Mouse (Mus musculus) intestine, embryonic 16.5 days (tissue): ENCODE results near the gene Hoxd3. TPM values are rescaled to one million over a fixed set of nuclear protein-coding genes. Genes with fewer than 3 reads are reported as not detected.

Experiments
- ATAC-seq: fragments of 200-750 bp; cut with Nextera tagmentation; 2 replicates; pipeline ENCODE4 v1.8.0; 2017; ENCODE audit warnings: moderate TSS enrichment, moderate library complexity
- H3K27ac ChIP-seq: fragments of 300-500 bp; sonication (generic); 2 replicates; pipeline ENCODE4 v1.5.1; 2014; ENCODE audit warnings: mild to moderate bottlenecking, low read length
- H3K27me3 ChIP-seq: fragments of 300-500 bp; sonication (generic); replicated peaks from 2 replicates; pipeline ENCODE4 v1.6.1; 2014; ENCODE audit warnings: low read length, control low read depth, mixed read lengths; ENCODE audit not compliant: control insufficient read depth, insufficient read depth
- H3K36me3 ChIP-seq: fragments of 300-500 bp; sonication (generic); 2 replicates; pipeline ENCODE4 v1.6.1; 2014; ENCODE audit warnings: low read length, control low read depth; ENCODE audit not compliant: control insufficient read depth, insufficient read depth
- H3K4me1 ChIP-seq: fragments of 300-500 bp; sonication (generic); 2 replicates; pipeline ENCODE4 v1.6.1; 2014; ENCODE audit warnings: low read length, control low read depth, mixed read lengths; ENCODE audit not compliant: control insufficient read depth, insufficient read depth
- H3K4me2 ChIP-seq: fragments of 300-500 bp; sonication (generic); 2 replicates; pipeline ENCODE4 v1.6.1; 2014; ENCODE audit warnings: low read depth, low read length, control low read depth
- H3K4me3 ChIP-seq: fragments of 300-500 bp; sonication (generic); 2 replicates; pipeline ENCODE4 v1.5.1; 2014; ENCODE audit warnings: mild to moderate bottlenecking, low read length
- H3K9ac ChIP-seq: fragments of 300-500 bp; sonication (generic); 2 replicates; pipeline ENCODE4 v1.6.1; 2014; ENCODE audit warnings: low read depth, low read length
- H3K9me3 ChIP-seq: fragments of 300-500 bp; sonication (generic); 2 replicates; pipeline ENCODE4 v1.6.1; 2016; ENCODE audit warnings: low read length, control low read depth; ENCODE audit not compliant: control insufficient read depth
- WGBS: fragments of 180-500 bp; shearing (Covaris S2); extraction: QIAGEN DNeasy Blood & Tissue Kit; methylation state at CpG from one replicate; pipeline ENCODE4 v1.1.7; 2014; 5-methylcytosine and 5-hydroxymethylcytosine counted together
- polyA plus RNA-seq: library from polyadenylated mRNA; unstranded; fragments of >200 nt; fragmentation: Nextera tagmentation; extraction: Ambion mirVana; gene quantifications from 2 replicates; pipeline ENCODE4 v1.2.1, GENCODE M21; 2015

Gene Hoxd3
- polyA plus RNA-seq, 1 experiment from 2014 or later, result 15.1 TPM

- Histone ChIP-seq H3K4me2 (peak within 1 kb of the TSS; percentile 67), H3K36me3 (no peaks in the 10 kb centered on the region), H3K9ac (peak within 1 kb of the TSS; percentile 62), H3K4me1 (peaks cover 4% of the 10 kb centered on the region; the same call in 1 of the 2 replicates), H3K27me3 (peaks cover 88% of the 10 kb centered on the region), H3K4me3 (peak within 1 kb of the TSS; percentile 48), H3K27ac (peak within 1 kb of the TSS; percentile 37; the same call in 1 of the 2 replicates), H3K9me3 (no peaks in the 10 kb centered on the region)
- WGBS, result under 1% methylated on average over 43 of the region's 43 CpGs
- peak; percentile 62 for ATAC-seq
Measured at GRCm38 (mm10) chr2:74697567-74698121, 14.1 kb upstream of the Hoxd3 start, which contains the start of gene Hoxd9. Gene Hoxd9, plus strand, starts transcription at chr2:74697727.

GRCm38 (mm10) chr2:74698201-74699052 lies 13.3 kb upstream of the Hoxd3 start:
- Histone ChIP-seq H3K9ac (peak overlapping the region; percentile 62), H3K36me3 (no peaks in the 10 kb centered on the region), H3K4me1 (peaks cover 4% of the 10 kb centered on the region; the same call in 1 of the 2 replicates), H3K27ac (no peak overlapping the region), H3K4me2 (peak overlapping the region; percentile 67), H3K4me3 (peak overlapping the region; percentile 48), H3K9me3 (no peaks in the 10 kb centered on the region), H3K27me3 (peaks cover 86% of the 10 kb centered on the region)
- peak; percentile 49; the same call in 1 of the 2 replicates for ATAC-seq
- under 1% methylated on average over 78 of the region's 86 CpGs for WGBS

GRCm38 (mm10) chr2:74699053-74699430 lies 12.7 kb upstream of the Hoxd3 start:
- no peak for ATAC-seq
- H3K27ac ChIP-seq, result no peak overlapping the region
- no peaks in the 10 kb centered on the region for H3K36me3 ChIP-seq
- H3K4me1 ChIP-seq, result peaks cover 4% of the 10 kb centered on the region; the same call in 1 of the 2 replicates
- peak overlapping the region; percentile 48 for H3K4me3 ChIP-seq
- H3K27me3 ChIP-seq, result peaks cover 86% of the 10 kb centered on the region
- H3K9me3 ChIP-seq, result no peaks in the 10 kb centered on the region
- peak overlapping the region; percentile 67 for H3K4me2 ChIP-seq
- 3% methylated on average over 17 of the region's 17 CpGs for WGBS
- H3K9ac ChIP-seq, result peak overlapping the region; percentile 62

- peaks cover 87% of the 10 kb centered on the region for H3K27me3 ChIP-seq
- no peaks in the 10 kb centered on the region for H3K36me3 ChIP-seq
- WGBS, result 10% methylated on average over 23 of the region's 23 CpGs
- 0 out of 2 replicates have a peak overlapping the region, but pooled peaks have one; percentile 12 for H3K4me2 ChIP-seq
- no peak overlapping the region for H3K27ac ChIP-seq
- no peak for ATAC-seq
- H3K9me3 ChIP-seq, result no peaks in the 10 kb centered on the region
- H3K4me3 ChIP-seq, result no peak overlapping the region
- peak overlapping the region; percentile 12; the same call in 1 of the 2 replicates for H3K9ac ChIP-seq
- peaks cover 8% of the 10 kb centered on the region for H3K4me1 ChIP-seq
Measured at GRCm38 (mm10) chr2:74699664-74700545, 11.8 kb upstream of the Hoxd3 start.

- Histone ChIP-seq H3K9me3 (no peaks in the 10 kb centered on the region), H3K36me3 (no peaks in the 10 kb centered on the region), H3K9ac (peak overlapping the region; percentile 12; the same call in 1 of the 2 replicates), H3K4me3 (no peak overlapping the region), H3K27ac (no peak overlapping the region), H3K27me3 (peaks cover 85% of the 10 kb centered on the region), H3K4me1 (peaks cover 11% of the 10 kb centered on the region), H3K4me2 (no peak overlapping the region)
- no peak for ATAC-seq
- 15% methylated on average over 22 of the region's 22 CpGs for WGBS
Measured at GRCm38 (mm10) chr2:74700546-74701112, 11.1 kb upstream of the Hoxd3 start.

GRCm38 (mm10) chr2:74701949-74702819 lies 9.5 kb upstream of the Hoxd3 start:
- Histone ChIP-seq H3K27me3 (peaks cover 82% of the 10 kb centered on the region), H3K9ac (no peak overlapping the region), H3K4me3 (no peak overlapping the region), H3K36me3 (no peaks in the 10 kb centered on the region), H3K4me1 (peaks cover 11% of the 10 kb centered on the region), H3K9me3 (no peaks in the 10 kb centered on the region), H3K4me2 (no peak overlapping the region), H3K27ac (no peak overlapping the region)
- no peak for ATAC-seq
- WGBS, result 14% methylated on average over 17 of the region's 17 CpGs

GRCm38 (mm10) chr2:74702820-74703219 lies 8.9 kb upstream of the Hoxd3 start:
- no peak for ATAC-seq

GRCm38 (mm10) chr2:74703317-74703716 lies 8.4 kb upstream of the Hoxd3 start:
- Histone ChIP-seq H3K4me1 (peaks cover 9% of the 10 kb centered on the region), H3K9ac (no peak overlapping the region), H3K27ac (no peak overlapping the region), H3K27me3 (peaks cover 78% of the 10 kb centered on the region), H3K4me3 (no peak overlapping the region), H3K9me3 (no peaks in the 10 kb centered on the region), H3K4me2 (peak overlapping the region; percentile 75; the same call in 1 of the 2 replicates), H3K36me3 (no peaks in the 10 kb centered on the region)
- 24% methylated on average over 10 of the region's 10 CpGs for WGBS
- no peak for ATAC-seq

More at GRCm38 (mm10) chr2:74702820-74703219, 8.9 kb upstream of the Hoxd3 start:
- H3K4me1 ChIP-seq, result peaks cover 11% of the 10 kb centered on the region
- H3K9ac ChIP-seq, result no peak overlapping the region
- peaks cover 82% of the 10 kb centered on the region for H3K27me3 ChIP-seq
- H3K4me2 ChIP-seq, result no peak overlapping the region
- no peaks in the 10 kb centered on the region for H3K36me3 ChIP-seq
- no peak overlapping the region for H3K4me3 ChIP-seq
- H3K27ac ChIP-seq, result no peak overlapping the region
- whole genome bisulfite sequencing, result 36% methylated on average over 6 of the region's 6 CpGs
- no peaks in the 10 kb centered on the region for H3K9me3 ChIP-seq
